In genomic region chr9:46172251-46172650, GRCm38 (mm10) we compare ENCODE assay signal across 28 mouse cellular contexts. TPM values are rescaled to one million over a fixed set of nuclear protein-coding genes. Genes with fewer than 3 reads are reported as not detected.
DNase-seq lines count a peak whose midpoint lies in the region; ATAC-seq lines count a peak whose summit lies in the region.
"Had no signal": no experiment of that assay in that cellular context is flagged by ENCODE, and none has a peak within 500 bp of the region (broad histone marks: within the 10 kb centered on the region; RNA-seq: fewer than 3 reads in every experiment).

No protein-coding gene starts in this region.

- ATAC-seq in activated CD4-positive, CD25-positive, alpha-beta regulatory T cell, adult 4 months = peak; percentile 7
- ATAC-seq in forebrain, embryonic 12.5 days (ENCODE audit: low FRiP score) = no peak
- ATAC-seq: forebrain, embryonic 13.5 days; forebrain, embryonic 16.5 days; hindbrain, embryonic 16.5 days; intestine, postnatal 0 days; Patski had no signal

- WGBS in macrophage (ENCODE audit: missing documents) = 96% methylated on average over 2 of the region's 2 CpGs
- WGBS in forebrain, embryonic 12.5 days = 74% methylated on average over 2 of the region's 2 CpGs

- no peaks in the 10 kb centered on the region for H3K9me3 ChIP-seq in forebrain, embryonic 12.5 days
- H3K9me3 ChIP-seq: forebrain, embryonic 13.5 days; G1E; heart, embryonic 15.5 days; hindbrain, embryonic 10.5 days; hindbrain, embryonic 13.5 days had no signal

- no peaks in the 10 kb centered on the region for H3K27me3 ChIP-seq in forebrain, embryonic 12.5 days
- H3K27me3 ChIP-seq: forebrain, embryonic 13.5 days; heart, embryonic 15.5 days; hindbrain, embryonic 13.5 days; Patski had no signal

- H3K27ac ChIP-seq in macrophage = peak overlapping the region; percentile 34
- no peak overlapping the region for H3K27ac ChIP-seq in forebrain, embryonic 12.5 days
- H3K27ac ChIP-seq: forebrain, embryonic 13.5 days; heart, embryonic 15.5 days; hindbrain, embryonic 10.5 days; hindbrain, embryonic 13.5 days had no signal

- no peaks in the 10 kb centered on the region for H3K4me1 ChIP-seq in forebrain, embryonic 12.5 days
- H3K4me1 ChIP-seq: forebrain, embryonic 13.5 days; hindbrain, embryonic 13.5 days had no signal

- H3K36me3 ChIP-seq in macrophage (ENCODE audit: inconsistent target) = no peaks in the 10 kb centered on the region
- no peaks in the 10 kb centered on the region for H3K36me3 ChIP-seq in forebrain, embryonic 12.5 days (replicated peaks)
- H3K36me3 ChIP-seq: heart, embryonic 15.5 days; hindbrain, embryonic 10.5 days; hindbrain, embryonic 13.5 days had no signal

- peak; percentile 36 for DNase-seq in A20 (ENCODE audit: low read depth, low spot score)
- peak; percentile 69 for DNase-seq in CD4-positive helper T cell, adult 2 months (ENCODE audit: low read depth, low spot score)
- DNase-seq in retina, postnatal 1 day = no peak
- DNase-seq in urinary bladder, postnatal 4 days (ENCODE audit: low spot score in 2 of 2) = no peak
- DNase-seq: adrenal gland, adult 8-10 months; adrenal gland, postnatal 25 days; cerebellum, adult 8-10 months; cerebellum, postnatal 10 days; gastrocnemius, postnatal 10 days; gastrocnemius, postnatal 36 days; heart, postnatal 10 days; heart, postnatal 36 days; kidney, adult 2 months had no signal

- H3K4me2 ChIP-seq in forebrain, embryonic 12.5 days = no peak overlapping the region
- H3K4me2 ChIP-seq: forebrain, embryonic 13.5 days; heart, embryonic 11.5 days; heart, embryonic 15.5 days; hindbrain, embryonic 13.5 days had no signal

- H3K4me3 ChIP-seq in macrophage (ENCODE audit: inconsistent target) = no peak overlapping the region
- no peak overlapping the region for H3K4me3 ChIP-seq in forebrain, embryonic 12.5 days (replicated peaks)
- H3K4me3 ChIP-seq: forebrain, embryonic 13.5 days; heart, embryonic 15.5 days; hindbrain, embryonic 10.5 days; hindbrain, embryonic 13.5 days had no signal

- no peaks in the 10 kb centered on the region for H3K79me2 ChIP-seq in macrophage (ENCODE audit: inconsistent target)

- H3K9ac ChIP-seq in forebrain, embryonic 12.5 days = no peak overlapping the region
- H3K9ac ChIP-seq: forebrain, embryonic 13.5 days; heart, embryonic 15.5 days; hindbrain, embryonic 13.5 days had no signal

RNA-seq across cellular contexts. Expression of gene Apoa1, which starts 56.1 kb away (rescaled TPM):
- not detected for polyA plus RNA-seq in activated CD4-positive, CD25-positive, alpha-beta regulatory T cell, adult 4 months (2017; shearing (Covaris generic))
- 1 to 10 TPM in 1 of 26 experiments, not detected in 25; 1.4 TPM for total RNA-seq in macrophage (2018; cell fraction: chromatin; rRNA removed)
- total RNA-seq in macrophage (2018; cell fraction: cytosol; rRNA removed) = not detected
- total RNA-seq in macrophage (2018; cell fraction: nucleus; rRNA removed) = 1 to 10 TPM in 1 of 26 experiments, not detected in 25; 1.9 TPM
- not detected in 3 replicates for polyA plus RNA-seq in macrophage (2018)
- 1.1 and 1.6 TPM in 2 replicates for polyA plus RNA-seq in forebrain, embryonic 12.5 days (2016; fragmentation: Nextera tagmentation; extraction: Ambion mirVana)
- total RNA-seq: G1E; granulocyte monocyte progenitor cell, adult 5-6 weeks; heart, adult 8-10 months; heart, postnatal 36 days had no signal
- polyA plus RNA-seq: Patski had no signal

Comparison
In these comparisons a context has a peak if more than half of its experiments do, and no peak if none do; other contexts are left out.
1. DNase-seq: peak in A20 (single experiment) and CD4-positive helper T cell, adult 2 months (single experiment); none in retina, postnatal 1 day (single experiment) and urinary bladder, postnatal 4 days (0 of 2).